Mouse (Mus musculus): ENCODE results near the gene Pak1ip1. TPM values are rescaled to one million over a fixed set of nuclear protein-coding genes. Genes with fewer than 3 reads are reported as not detected.

Pak1ip1 gene
- polyA plus RNA-seq, 1 experiment = 36.2 TPM

GRCm38 (mm10) chr13:41000140-41000925 lies 490 bp upstream of the Pak1ip1 start:
- DNase-seq (ENCODE audit: low read depth in 1 of 2, low spot score in 2 of 2) = no peak
- Histone ChIP-seq H3K4me1 (ENCODE audit: control insufficient read depth, insufficient read depth, insufficient read length) (no peaks in the 10 kb centered on the region; the same call in 1 of the 2 replicates), H3K36me3 (ENCODE audit: control insufficient read depth, insufficient read depth, low read length) (peaks cover 6% of the 10 kb centered on the region), H3K27ac (ENCODE audit: insufficient read depth, low read length) (peak overlapping the region; percentile 99), H3K4me3 (ENCODE audit: extremely low read depth, insufficient read depth, insufficient read length) (peak overlapping the region; percentile 92), H3K27me3 (ENCODE audit: control insufficient read depth, insufficient read depth, low read length) (no peaks in the 10 kb centered on the region)
- under 1% methylated on average over 25 of the region's 25 CpGs for WGBS
- TF ChIP-seq CTCF (IDR thresholded peaks at IDR 0.05; ENCODE audit: extremely low read depth, insufficient read depth, insufficient read length, insufficient replicate concordance) (no peak), POLR2A (IDR thresholded peaks at IDR 0.05; ENCODE audit: low read depth, low read length) (no peak; the same call in 1 of the 2 replicates)

GRCm38 (mm10) chr13:41002001-41002400 lies 1.2 kb downstream of the Pak1ip1 start:
- Histone ChIP-seq H3K27me3 (ENCODE audit: control insufficient read depth, insufficient read depth, low read length) (no peaks in the 10 kb centered on the region), H3K36me3 (ENCODE audit: control insufficient read depth, insufficient read depth, low read length) (peaks cover 12% of the 10 kb centered on the region), H3K4me3 (ENCODE audit: extremely low read depth, insufficient read depth, insufficient read length) (no peak overlapping the region), H3K4me1 (ENCODE audit: control insufficient read depth, insufficient read depth, insufficient read length) (no peaks in the 10 kb centered on the region; the same call in 1 of the 2 replicates), H3K27ac (ENCODE audit: insufficient read depth, low read length) (no peak overlapping the region)
- WGBS = 81% methylated on average over 5 of the region's 5 CpGs
- DNase-seq (ENCODE audit: low read depth in 1 of 2, low spot score in 2 of 2) = no peak
- TF ChIP-seq CTCF (IDR thresholded peaks at IDR 0.05; ENCODE audit: extremely low read depth, insufficient read depth, insufficient read length, insufficient replicate concordance) = no peak
- no peak for TF ChIP-seq POLR2A (IDR thresholded peaks at IDR 0.05; ENCODE audit: low read depth, low read length)

DNA sequence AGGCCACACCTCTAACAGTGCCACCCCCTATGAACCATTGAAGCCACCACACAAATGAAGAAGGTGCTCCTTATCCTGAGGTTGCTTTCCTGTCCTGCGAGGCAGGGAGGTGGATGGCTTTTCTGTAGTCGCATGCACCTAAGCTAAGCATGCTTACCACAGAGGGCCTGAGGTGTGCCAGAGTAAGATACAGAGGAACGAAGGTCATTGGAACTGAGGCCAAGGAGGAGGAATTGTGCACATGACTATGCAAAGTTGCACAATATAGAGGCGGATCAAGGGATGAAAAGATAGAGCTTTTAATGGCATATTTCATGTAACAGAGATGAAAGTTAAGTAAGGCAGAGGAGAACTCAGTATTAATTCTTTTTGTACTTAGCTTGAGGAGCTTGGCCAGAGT lies 5.4 kb downstream of the Pak1ip1 start:
- no peak overlapping the region for H3K27ac ChIP-seq (ENCODE audit: insufficient read depth, low read length)
- H3K36me3 ChIP-seq (ENCODE audit: control insufficient read depth, insufficient read depth, low read length) = peaks cover 41% of the 10 kb centered on the region
- no peaks in the 10 kb centered on the region for H3K27me3 ChIP-seq (ENCODE audit: control insufficient read depth, insufficient read depth, low read length)
- 96% methylated on average over 4 of the region's 4 CpGs for WGBS
- DNase-seq (ENCODE audit: low read depth in 1 of 2, low spot score in 2 of 2) = no peak
- TF ChIP-seq POLR2A (IDR thresholded peaks at IDR 0.05; ENCODE audit: low read depth, low read length) (no peak), CTCF (IDR thresholded peaks at IDR 0.05; ENCODE audit: extremely low read depth, insufficient read depth, insufficient read length, insufficient replicate concordance) (no peak)
- no peak overlapping the region for H3K4me3 ChIP-seq (ENCODE audit: extremely low read depth, insufficient read depth, insufficient read length)
- H3K4me1 ChIP-seq (ENCODE audit: control insufficient read depth, insufficient read depth, insufficient read length) = no peaks in the 10 kb centered on the region; the same call in 1 of the 2 replicates

DNA sequence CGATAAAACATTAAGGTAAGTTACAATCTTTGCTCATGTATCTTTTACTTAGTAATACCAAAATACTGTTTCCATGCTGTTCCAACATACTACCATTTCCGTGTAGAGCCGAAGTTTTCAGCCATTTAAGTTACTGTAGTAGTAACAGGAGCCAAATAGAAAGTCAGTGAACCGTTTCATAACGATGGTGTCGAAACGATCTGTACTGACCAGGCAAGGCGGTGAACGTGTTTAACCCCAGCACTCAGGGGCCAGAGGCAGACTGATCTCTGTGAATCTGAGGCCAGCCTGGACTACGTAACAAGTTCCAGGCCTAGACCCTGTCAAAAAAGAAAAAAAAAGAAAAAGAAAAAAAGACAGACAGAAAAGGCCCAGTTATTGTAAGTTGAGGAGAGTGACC lies 7.4 kb downstream of the Pak1ip1 start:
- peaks cover 51% of the 10 kb centered on the region for H3K36me3 ChIP-seq (ENCODE audit: control insufficient read depth, insufficient read depth, low read length)
- 97% methylated on average over 10 of the region's 10 CpGs for WGBS
- H3K27me3 ChIP-seq (ENCODE audit: control insufficient read depth, insufficient read depth, low read length) = no peaks in the 10 kb centered on the region
- no peaks in the 10 kb centered on the region for H3K4me1 ChIP-seq (ENCODE audit: control insufficient read depth, insufficient read depth, insufficient read length)
- H3K27ac ChIP-seq (ENCODE audit: insufficient read depth, low read length) = no peak overlapping the region
- no peak for DNase-seq (ENCODE audit: low read depth in 1 of 2, low spot score in 2 of 2)
- no peak overlapping the region for H3K4me3 ChIP-seq (ENCODE audit: extremely low read depth, insufficient read depth, insufficient read length)
- TF ChIP-seq POLR2A (IDR thresholded peaks at IDR 0.05; ENCODE audit: low read depth, low read length) = no peak
- TF ChIP-seq CTCF (IDR thresholded peaks at IDR 0.05; ENCODE audit: extremely low read depth, insufficient read depth, insufficient read length, insufficient replicate concordance) = no peak

DNA sequence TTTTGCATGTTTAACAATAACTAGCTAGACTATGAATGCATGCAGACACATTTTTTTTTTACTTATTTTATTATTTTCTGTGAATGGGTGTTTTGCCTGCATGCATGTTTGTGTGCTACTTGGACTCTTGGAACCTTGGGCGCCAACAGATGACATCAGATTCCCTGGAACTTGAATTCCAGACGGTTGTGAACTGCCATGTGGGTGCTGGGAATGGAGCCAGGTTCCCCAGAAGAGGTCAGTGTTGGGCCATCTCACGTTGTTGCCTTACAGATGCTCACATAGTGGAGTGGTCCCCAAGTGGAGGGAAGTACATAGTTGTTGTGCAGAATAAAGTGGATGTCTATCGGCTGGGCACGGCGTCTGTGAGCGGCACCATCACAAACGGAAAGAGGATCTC lies 8.1 kb downstream of the Pak1ip1 start:
- TF ChIP-seq POLR2A (IDR thresholded peaks at IDR 0.05; ENCODE audit: low read depth, low read length) = no peak
- TF ChIP-seq CTCF (IDR thresholded peaks at IDR 0.05; ENCODE audit: extremely low read depth, insufficient read depth, insufficient read length, insufficient replicate concordance) = no peak
- H3K27ac ChIP-seq (ENCODE audit: insufficient read depth, low read length) = no peak overlapping the region
- no peaks in the 10 kb centered on the region for H3K4me1 ChIP-seq (ENCODE audit: control insufficient read depth, insufficient read depth, insufficient read length)
- DNase-seq (ENCODE audit: low read depth in 1 of 2, low spot score in 2 of 2) = no peak
- no peak overlapping the region for H3K4me3 ChIP-seq (ENCODE audit: extremely low read depth, insufficient read depth, insufficient read length)
- H3K36me3 ChIP-seq (ENCODE audit: control insufficient read depth, insufficient read depth, low read length) = peaks cover 51% of the 10 kb centered on the region
- no peaks in the 10 kb centered on the region for H3K27me3 ChIP-seq (ENCODE audit: control insufficient read depth, insufficient read depth, low read length)
- 92% methylated on average over 8 of the region's 8 CpGs for WGBS

DNA sequence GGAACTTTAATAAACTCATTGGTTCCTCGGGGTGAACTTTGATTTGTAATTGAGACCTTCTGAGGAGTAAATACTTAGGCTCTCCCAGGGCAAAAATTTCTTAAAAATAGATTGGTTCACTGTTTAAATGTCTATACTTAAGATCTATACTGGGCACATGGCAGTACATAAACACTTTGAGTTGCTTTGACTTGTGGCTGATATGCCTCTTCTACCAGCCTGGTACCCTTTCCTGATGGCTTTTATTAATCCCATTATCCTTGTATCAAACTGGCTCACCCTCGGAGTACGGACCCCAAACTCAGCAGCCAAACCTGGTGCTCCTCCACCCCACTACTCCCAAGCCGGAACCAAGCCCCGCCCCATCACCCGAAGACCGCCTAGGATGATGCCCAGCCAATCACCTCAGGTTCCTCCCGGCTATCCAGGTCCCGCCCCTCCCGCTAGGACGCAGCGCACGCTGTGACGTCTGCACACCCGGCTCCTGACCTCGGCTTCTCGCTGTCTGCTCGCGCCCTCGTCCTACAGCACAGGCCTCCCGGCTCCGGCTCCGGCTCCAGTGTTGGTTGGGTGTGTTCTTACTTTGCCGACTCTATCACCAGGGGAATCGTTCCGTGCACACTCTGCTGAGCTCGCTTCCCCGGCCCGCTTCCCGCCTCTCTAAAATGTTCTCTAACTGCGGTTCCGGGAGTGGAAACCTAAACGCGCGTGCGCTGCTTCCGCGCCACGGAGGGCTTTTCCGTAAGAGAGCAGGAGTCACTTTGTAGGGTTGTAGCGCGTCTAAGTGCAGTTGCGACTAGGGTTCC lies 15.2 kb downstream of the Pak1ip1 start, which contains the start of gene Tmem14c:
Gene Tmem14c, plus strand, starts transcription at position 464 of the 806 bp plus-strand sequence.
- Histone ChIP-seq H3K27me3 (ENCODE audit: control insufficient read depth, insufficient read depth, low read length) (no peaks in the 10 kb centered on the region), H3K36me3 (ENCODE audit: control insufficient read depth, insufficient read depth, low read length) (peaks cover 19% of the 10 kb centered on the region), H3K27ac (ENCODE audit: insufficient read depth, low read length) (peak within 1 kb of the TSS; percentile 93), H3K4me3 (ENCODE audit: extremely low read depth, insufficient read depth, insufficient read length) (peak within 1 kb of the TSS; percentile 91), H3K4me1 (ENCODE audit: control insufficient read depth, insufficient read depth, insufficient read length) (peaks cover 7% of the 10 kb centered on the region; the same call in 1 of the 2 replicates)
- DNase-seq (ENCODE audit: low read depth in 1 of 2, low spot score in 2 of 2) = peak; percentile 74 to 95
- TF ChIP-seq CTCF (IDR thresholded peaks at IDR 0.05; ENCODE audit: extremely low read depth, insufficient read depth, insufficient read length, insufficient replicate concordance) (no peak), POLR2A (IDR thresholded peaks at IDR 0.05; ENCODE audit: low read depth, low read length) (peak; percentile 84)
- under 1% methylated on average over 43 of the region's 43 CpGs for WGBS
